Mouse (Mus musculus): ENCODE results near the gene Akap9. TPM values are rescaled to one million over a fixed set of nuclear protein-coding genes. Genes with fewer than 3 reads are reported as not detected.

The Akap9 gene
- 95.6 to 109 TPM (median 107 TPM) in 4 replicates for total RNA-seq (2023)

DNA sequence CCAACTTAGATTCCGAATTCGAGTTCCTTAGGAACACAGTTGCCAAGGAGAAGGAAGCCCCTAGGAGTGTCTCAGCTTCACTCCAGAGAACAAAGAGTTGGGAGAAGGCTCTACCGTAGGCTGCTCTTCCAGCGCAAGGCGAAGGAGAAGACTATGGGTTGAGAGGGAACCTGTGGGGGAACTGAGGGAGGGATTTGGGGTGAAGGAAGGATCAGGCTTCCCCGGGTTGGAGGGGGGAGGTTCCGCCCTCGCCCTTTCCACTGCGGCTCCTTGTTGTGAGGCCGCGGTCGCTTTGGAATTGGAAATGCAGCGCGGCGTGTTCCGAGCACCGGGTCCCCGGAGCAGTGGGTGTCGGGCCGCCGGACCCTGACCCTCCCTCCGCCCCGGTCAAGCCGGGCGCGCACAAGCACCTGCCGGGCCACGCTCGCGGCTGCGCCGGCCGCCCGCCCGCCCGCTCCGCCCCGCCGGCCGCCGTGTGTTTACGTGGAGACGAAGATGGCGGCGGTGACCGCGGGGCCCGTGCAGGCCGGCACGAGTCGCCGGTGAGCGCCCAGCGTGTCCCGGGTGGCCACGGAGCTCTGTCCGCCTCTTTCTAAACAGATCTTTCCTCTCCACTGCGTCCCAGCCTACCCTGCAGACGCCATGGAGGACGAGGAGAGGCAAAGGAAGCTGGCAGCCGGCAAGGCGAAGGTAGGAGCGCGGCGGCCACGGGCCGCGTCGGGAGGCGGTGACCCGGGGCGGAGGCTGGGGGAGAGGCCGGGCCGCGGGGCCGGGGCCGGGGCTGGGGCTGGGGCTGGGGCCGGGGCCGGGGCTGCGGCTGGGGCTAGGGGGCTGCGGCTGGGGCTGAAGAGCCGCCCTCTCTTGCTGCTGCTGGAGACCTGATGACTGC lies at the start of gene Akap9:
Akap9 (plus strand) TSS at position 254 of the 889 bp plus-strand sequence.

GRCm38 (mm10) chr5:3893459-3894293 lies 34.2 kb upstream of the Akap9 start, which contains the start of gene Mterf1a:
Mterf1a (minus strand) TSS chr5:3893933.

DNA sequence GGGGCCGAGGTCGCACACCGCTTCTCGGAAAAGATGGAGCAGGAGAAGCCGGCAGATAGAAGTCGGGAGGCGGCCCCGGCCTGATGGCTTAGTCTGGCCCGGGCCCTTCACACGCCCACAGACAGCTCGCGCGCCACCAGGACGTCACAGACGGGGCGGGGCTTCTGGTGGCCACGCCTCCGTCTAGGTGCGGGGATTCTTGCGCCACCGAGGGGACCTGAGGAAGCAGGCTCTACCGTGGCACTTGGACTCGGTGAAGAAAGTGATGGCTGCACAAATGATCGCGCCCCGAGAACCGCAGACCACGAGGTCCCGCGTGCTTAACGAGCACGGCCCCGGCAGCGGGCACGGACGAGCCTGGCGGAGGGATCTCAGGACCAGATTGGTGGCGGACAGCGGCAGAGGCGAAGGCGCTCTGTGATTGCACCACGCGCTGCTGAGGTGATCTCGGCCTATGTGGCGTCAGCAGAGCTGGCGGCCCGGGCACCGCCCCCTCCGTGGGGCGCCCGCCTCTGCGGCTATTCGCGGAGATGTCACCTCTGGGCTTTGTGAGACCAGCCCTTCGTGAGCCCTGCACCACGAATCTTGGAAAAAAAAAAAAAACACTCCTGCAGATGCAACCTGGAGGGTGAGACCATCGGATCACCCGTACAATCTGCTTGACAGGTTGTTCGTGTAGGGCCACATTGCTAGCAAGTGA lies 176.6 kb downstream of the Akap9 start, which contains the start of gene Cyp51:
Cyp51 (minus strand) TSS at position 406 of the 700 bp plus-strand sequence.

Other genes starting within 250 kb of the Akap9 start
- 54.0 to 66.5 TPM (median 56.9 TPM) in 4 replicates for gene Ankib1, start 125.1 kb upstream of the Akap9 start, total RNA-seq (2023)
- gene Krit1, start 124.9 kb upstream of the Akap9 start, total RNA-seq (2023): 68.7 to 90.1 TPM (median 79.8 TPM) in 4 replicates
- 0.18 to 0.31 TPM (median 0.20 TPM) in 3 of 4 replicates, not detected in the other for gene Lrrd1, start 82.9 kb upstream of the Akap9 start, total RNA-seq (2023)
- 10.1 to 14.3 TPM (median 12.8 TPM) in 4 replicates for gene Mterf1a, start 34.1 kb upstream of the Akap9 start, total RNA-seq (2023)
- 21.2 to 24.0 TPM (median 23.5 TPM) in 4 replicates for gene Cyp51, start 176.7 kb downstream of the Akap9 start, total RNA-seq (2023)

All from B cell, adult 62 days (primary cell).